Mouse (Mus musculus) embryonic stem cell, embryonic (primary cell): ENCODE measurements around the gene Utp18.
"Not testable (repeated sequence)": the region's sequence is repeated elsewhere in the genome, so short reads cannot be mapped to it uniquely, and the experiment has no call there.

Source experiments
- CTCF ChIA-PET, 4 experiments: fragments of 300-600 bp in 2 of 4; fragments of 350-600 bp in 2 of 4; sonication (Branson Sonifier 250); formaldehyde crosslinking; loops; one replicate each; lab custom pipeline; 2022; ENCODE audit warnings: inconsistent platforms in 2 of 4; lab: Charles Lee
- POLR2A ChIA-PET, 4 experiments: fragments of 300-600 bp in 2 of 4; fragments of 350-600 bp in 2 of 4; sonication (Branson Sonifier 250); formaldehyde crosslinking; loops; one replicate each; lab custom pipeline; 2022; ENCODE audit warnings: antibody characterized with exemption in 4 of 4, inconsistent platforms in 1 of 4; lab: Charles Lee

Gene Utp18

DNA sequence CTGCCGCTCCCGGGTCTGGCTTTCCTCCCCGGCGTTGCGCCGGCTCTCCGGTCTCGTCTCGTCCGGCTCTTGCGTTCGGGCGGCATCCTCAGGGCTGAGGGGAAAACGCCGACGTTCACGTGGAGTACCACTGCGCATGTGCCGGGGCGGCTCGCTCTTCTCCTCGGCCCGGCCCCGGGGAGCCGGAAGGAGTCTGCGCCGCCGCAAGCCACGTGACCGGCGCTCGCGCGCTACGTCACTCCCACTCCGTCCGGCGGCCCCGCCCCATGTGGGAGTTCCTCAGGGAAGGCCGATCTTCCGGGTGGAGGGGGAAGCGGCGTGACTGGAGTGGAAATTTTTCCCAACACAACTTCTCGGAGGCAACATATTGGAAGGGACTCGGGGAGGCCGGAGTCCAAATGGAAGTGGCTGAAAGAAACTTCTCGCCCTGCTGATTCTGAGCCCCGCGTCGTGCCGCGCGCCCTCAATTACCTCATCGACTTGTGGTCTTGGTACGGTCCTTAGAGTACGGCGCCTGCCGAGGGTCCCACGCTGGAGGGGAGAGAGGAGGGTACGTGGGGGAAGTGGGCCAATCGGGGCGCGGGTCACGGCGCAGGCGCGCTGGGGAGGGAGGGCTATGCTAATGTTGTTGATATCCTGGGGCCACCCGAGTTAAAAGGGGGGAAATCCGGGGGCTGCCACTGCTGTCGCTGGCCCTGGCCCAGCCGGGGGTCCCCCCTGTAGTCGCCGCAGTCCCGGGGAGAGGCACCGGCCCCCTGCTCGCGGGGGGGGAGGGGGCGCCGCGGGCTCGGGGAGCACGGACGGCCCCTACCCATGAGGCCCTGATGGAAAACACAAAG is at the start of gene Utp18, which contains the start of gene Mbtd1:
Gene Utp18, minus strand, starts transcription at position 195 of the 839 bp plus-strand sequence.
Gene Mbtd1, plus strand, starts transcription at position 281 of the 839 bp plus-strand sequence.
- CTCF ChIA-PET: interaction anchor here in 1 of 4 experiments (0.6 to 0.7 kb wide), 3 partner anchors 13 to 1072 kb away, joined by 3 to 4 read pairs (median 3); no protein-coding TSS in a partner anchor
- POLR2A ChIA-PET: interaction anchor here in 2 of 4 experiments (0.7 to 3.9 kb wide), 20 partner anchors 8 to 303 kb away, joined by 3 to 23 read pairs (median 4); partner anchors contain the start of genes Gm20390 (in 1 of the 2), Nme1 (in 1 of the 2) and Nme2 (in 1 of the 2)

DNA sequence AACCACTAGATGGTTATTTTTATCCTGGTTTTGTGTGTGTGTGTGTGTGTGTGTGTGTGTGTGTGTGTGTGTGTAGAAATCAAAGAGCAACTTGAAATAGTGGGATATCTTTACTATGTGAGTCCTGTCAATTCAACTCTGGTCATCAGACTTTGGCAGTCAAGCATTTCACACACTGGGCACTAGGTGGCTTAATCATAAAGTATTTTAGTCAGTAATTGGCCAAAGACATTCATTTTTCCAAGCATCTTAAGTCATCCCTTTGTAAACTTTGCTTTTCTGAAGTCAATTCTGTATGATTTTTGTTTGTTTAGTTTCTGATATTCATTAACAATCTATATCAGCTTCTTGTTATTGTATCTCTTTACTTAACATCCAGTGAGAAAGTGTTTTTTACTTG is 43.5 kb upstream of the Utp18 start:
- ChIA-PET POLR2A (interaction anchor here in 1 of 4 experiments (0.7 to 1.0 kb wide), 2 partner anchors 9 to 10 kb away, joined by 3 to 4 read pairs; no protein-coding TSS in a partner anchor), CTCF (no interaction called here)

DNA sequence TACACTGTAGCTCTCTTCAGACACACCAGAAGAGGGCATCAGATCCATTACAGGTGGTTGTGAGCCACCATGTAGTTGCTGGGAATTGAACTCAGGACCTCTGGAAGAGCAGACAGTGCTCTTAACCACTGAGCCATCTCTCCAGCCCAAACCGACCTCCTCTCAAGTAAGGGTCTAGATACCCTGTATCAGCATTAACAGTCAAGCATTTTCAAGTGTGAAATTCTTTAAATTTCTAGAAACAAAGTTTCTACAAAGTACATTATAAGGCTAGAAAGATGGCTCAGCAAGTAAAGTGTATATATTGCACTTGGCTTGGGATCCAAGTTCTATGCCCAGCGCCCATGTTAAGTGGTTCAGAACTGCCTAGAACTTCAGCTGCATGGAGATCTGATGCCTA is 29.5 kb upstream of the Utp18 start:
- POLR2A ChIA-PET: interaction anchor here in 1 of 4 experiments (0.6 to 3.1 kb wide), 2 partner anchors 12 to 28 kb away, joined by 4 to 9 read pairs; no protein-coding TSS in a partner anchor
- CTCF ChIA-PET: not testable (repeated sequence)

DNA sequence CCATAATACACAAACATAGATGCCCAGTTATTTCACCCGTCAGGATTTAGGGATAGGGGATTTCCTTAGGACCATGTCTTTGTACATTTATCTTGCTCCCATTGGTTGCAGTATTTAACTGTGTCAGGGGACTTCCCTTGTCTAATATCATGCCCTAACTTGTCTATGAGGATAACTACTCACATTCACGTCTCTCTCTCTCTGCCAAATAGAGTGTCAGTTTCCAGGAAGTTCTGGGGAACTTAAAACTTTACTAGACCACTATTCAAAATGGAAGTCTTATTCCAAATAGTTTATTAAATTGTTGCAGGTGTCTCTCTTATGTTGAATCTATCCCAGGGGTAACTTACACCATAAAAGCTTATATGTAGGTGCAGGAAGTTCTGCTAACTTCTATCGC is 26.0 kb upstream of the Utp18 start:
- CTCF ChIA-PET: interaction anchor here in 1 of 4 experiments (0.6 kb wide), 1 partner anchor 176 kb away, joined by 3 read pairs; no protein-coding TSS in a partner anchor
- POLR2A ChIA-PET: interaction anchor here in 1 of 4 experiments (0.6 to 1.2 kb wide), 3 partner anchors 9 to 23 kb away, joined by 3 read pairs; no protein-coding TSS in a partner anchor

DNA sequence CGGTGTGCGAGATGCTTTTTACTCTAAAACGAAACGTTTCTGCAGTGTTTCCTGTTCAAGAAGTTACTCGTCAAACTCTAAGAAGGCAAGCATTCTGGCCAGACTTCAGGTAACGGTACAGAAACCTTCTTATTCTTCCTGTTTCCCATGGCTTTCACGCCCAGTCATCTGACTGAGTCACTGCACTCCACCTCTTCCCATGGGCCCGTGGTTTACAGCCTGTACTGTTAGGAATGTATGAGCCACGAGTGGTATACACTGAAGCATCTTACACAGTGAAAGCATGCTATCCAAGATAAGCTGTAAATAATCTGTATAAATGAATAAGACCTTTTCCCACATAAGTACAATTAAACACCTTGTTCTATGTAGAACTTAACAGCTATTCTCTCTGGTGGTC is 23.3 kb upstream of the Utp18 start:
- ChIA-PET POLR2A (interaction anchor here in 1 of 4 experiments (0.9 to 1.8 kb wide), 3 partner anchors 10 to 46 kb away, joined by 3 to 11 read pairs (median 3); no protein-coding TSS in a partner anchor), CTCF (no interaction called here)

DNA sequence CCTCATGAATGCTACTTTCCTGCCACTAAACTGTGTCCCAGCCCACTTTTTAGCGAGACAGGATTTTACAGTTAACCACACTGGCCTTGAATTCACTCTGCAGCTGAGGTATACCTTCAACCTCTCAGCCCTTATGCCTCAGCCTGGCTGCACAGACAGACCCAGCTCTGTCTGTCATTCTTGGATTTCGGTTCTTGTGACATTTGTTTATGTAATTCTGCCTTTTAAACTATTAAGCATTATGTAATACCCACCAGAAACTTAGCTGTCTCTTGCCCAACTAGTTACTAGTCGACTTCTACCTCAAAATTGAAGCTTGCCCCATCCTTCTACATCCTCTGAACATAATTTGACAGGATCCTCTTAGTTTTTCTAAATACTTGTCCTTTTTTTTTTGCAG is 22.3 kb upstream of the Utp18 start:
- ChIA-PET CTCF (interaction anchor here in 1 of 4 experiments (0.6 kb wide), 1 partner anchor 25 kb away, joined by 3 read pairs; no protein-coding TSS in a partner anchor), POLR2A (interaction anchor here in 1 of 4 experiments (0.7 to 1.8 kb wide), 5 partner anchors 8 to 60 kb away, joined by 3 to 11 read pairs (median 3); partner anchors contain the start of genes Gm20390 and Nme1)

DNA sequence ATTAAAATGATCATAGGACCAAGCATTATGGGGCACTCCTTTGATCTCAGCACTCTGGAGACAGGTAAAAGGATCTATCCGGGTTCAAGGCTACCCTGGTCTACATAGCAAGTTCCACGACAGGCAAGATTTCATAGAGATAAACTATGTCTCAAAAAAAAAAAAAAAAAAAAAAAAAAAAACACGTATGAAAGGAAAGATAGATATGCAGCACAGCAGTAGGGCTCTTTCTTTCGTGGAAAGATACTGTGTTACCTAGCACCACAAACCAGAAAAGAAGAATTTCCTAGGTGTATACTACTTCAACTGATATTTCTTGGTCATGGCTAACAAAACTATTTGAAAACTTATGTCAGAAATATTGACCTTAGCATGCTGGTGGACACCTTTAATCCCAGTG is 21.3 kb upstream of the Utp18 start:
- POLR2A ChIA-PET: interaction anchor here in 2 of 4 experiments (0.6 to 1.7 kb wide), 3 partner anchors 9 to 111 kb away, joined by 4 to 9 read pairs (median 5); no protein-coding TSS in a partner anchor
- CTCF ChIA-PET: no interaction called here

DNA sequence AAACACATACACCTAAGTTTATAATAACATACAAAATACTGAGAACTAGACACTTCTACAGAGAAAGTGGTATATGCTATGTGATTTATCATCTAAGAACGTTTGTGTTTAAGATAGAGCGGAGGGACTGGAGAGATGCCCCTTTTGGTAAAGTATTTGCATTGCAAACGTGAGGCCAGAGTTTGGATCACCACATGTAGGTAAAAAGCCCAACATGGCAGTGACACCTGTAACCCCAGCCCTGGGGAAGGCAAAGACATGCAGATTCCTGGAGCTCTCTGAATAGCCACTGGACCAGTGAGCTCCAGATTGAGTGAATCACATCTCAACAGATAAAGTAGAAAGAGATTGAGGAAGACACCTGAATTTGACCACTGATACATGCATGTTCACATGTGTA is 12.2 kb upstream of the Utp18 start:
- ChIA-PET CTCF (interaction anchor here in 1 of 4 experiments (1.2 kb wide), 1 partner anchor 41 kb away, joined by 4 read pairs; no protein-coding TSS in a partner anchor), POLR2A (interaction anchor here in 2 of 4 experiments (0.9 to 4.7 kb wide), 10 partner anchors 9 to 149 kb away, joined by 3 to 20 read pairs (median 6); no protein-coding TSS in a partner anchor)

DNA sequence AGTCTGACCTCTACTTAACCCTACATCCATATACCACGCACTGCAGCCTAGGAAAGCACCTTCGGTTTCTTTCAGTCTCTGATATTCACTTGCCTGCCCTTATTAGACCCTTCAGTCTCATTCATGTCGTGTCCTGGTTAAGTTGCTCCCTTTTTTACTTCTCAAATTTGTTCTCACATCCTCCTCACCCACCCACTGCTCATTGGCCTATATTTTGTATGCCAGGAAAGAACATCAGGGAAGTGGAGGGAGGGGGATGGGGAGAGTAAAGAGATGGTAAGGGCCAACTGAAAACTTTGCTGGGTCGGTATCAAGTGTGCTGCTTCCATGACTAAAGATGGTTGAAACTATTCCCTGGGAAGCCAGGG is 1.5 kb upstream of the Utp18 start:
- ChIA-PET CTCF (interaction anchor here in 1 of 4 experiments (0.6 kb wide), 1 partner anchor 63 kb away, joined by 3 read pairs; no protein-coding TSS in a partner anchor), POLR2A (interaction anchor here in 2 of 4 experiments (0.6 to 1.5 kb wide), 10 partner anchors 8 to 1976 kb away, joined by 3 to 17 read pairs (median 4); no protein-coding TSS in a partner anchor)

DNA sequence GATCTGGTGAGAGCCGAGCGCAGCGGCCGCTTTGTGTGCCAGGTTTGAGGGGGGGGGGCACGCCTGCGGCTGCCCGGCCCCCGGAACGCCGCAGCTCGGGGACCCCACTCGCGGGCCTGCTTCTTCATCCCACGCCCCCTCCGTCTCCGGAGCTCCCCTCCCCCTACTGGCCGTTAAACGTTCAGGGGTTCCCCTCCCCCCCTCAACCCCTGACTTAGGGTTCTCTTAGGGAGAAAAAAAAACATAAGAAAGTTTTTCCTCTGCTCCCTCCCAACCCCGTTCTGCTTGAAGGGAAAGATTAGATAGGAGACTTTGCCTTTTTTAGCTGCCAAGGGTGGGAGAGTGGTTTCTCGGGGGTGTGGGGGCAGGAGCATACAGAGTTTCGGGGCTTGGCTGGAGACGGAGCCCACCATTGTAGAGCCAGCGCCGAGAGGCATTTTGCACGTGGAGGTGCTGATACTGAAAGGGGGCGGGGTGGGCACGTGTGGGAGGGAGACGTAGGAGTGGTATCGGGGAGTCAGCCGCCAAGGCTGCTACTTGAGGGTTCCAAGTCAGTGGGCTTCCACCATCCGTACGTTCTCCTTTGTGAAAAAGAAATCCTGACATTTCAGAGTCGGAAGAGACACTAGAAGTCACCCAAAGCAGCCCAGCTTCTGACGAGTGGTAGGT is 979 bp upstream of the Utp18 start:
- ChIA-PET CTCF (interaction anchor here in 1 of 4 experiments (0.6 to 0.7 kb wide), 3 partner anchors 12 to 1071 kb away, joined by 3 to 4 read pairs (median 3); no protein-coding TSS in a partner anchor), POLR2A (interaction anchor here in 2 of 4 experiments (0.6 to 1.5 kb wide), 16 partner anchors 8 to 1976 kb away, joined by 3 to 17 read pairs (median 3); no protein-coding TSS in a partner anchor)

DNA sequence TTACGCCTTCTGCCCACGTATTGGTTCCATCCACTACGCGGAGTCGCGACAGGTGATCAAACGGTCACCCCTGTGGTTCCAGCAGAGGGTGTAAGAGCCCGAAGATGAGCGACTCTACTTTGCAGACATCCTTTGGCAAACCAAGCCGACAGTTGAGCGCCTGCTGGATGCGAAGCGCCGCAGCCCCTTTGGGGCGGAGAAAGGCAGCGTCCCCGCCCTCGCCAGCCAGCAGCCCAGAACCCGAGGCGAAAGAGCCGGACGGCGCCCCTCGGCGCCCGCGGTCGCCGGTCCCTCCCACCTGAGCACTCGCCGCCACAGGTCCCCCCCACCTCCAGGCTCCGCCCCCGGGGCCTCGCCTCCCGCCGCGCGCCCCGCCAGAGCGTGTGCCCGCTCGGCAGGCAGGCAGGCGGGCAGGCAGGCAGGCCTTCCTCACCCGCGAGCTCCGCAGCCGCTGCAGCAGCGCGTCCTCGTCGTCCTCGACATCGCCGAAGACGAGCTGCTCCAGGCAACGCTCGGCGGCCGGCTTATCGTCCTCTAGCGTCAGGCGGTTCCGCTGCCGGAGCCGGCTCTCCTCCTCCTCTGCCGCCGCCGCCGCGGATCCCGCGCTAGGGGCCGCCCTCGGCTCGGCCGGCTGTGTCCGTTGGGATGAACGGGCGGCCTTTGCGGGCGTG is 530 bp downstream of the Utp18 start:
- ChIA-PET CTCF (interaction anchor here in 3 of 4 experiments (0.6 to 1.2 kb wide), 3 partner anchors 28 to 601 kb away, joined by 3 to 4 read pairs (median 3); partner anchors contain the start of gene Spata20 (in 1 of the 3)), POLR2A (interaction anchor here in 3 of 4 experiments (0.6 to 3.9 kb wide), 17 partner anchors 10 to 443 kb away, joined by 3 to 23 read pairs (median 5); partner anchors contain the start of genes Gm20390 (in 2 of the 3), Ankrd40 (in 1 of the 3), Nme1 (in 1 of the 3) and Nme2 (in 1 of the 3))

DNA sequence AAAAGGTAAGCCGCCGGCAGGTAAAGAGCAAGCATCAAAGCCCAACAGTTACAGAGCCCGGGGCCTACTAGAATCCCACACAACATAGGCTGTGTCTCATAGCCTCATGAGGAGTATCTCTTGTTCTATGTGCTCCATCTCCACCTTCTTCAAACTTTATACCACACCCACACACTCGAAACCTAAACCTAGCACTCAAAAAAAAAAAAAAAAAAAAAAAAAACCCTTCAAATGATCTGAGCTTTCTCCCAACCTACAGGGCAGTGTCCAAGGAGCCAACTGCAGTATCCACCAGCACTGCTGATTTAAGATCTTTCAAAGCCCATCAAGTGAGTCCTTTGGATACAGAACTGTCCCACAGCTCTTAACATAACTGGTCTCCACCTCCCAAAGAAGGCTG is 1.5 kb downstream of the Utp18 start:
- ChIA-PET POLR2A (interaction anchor here (0.6 to 3.9 kb wide), 24 partner anchors 9 to 327 kb away, joined by 3 to 23 read pairs (median 4); partner anchors contain the start of genes Gm20390 (in 2 of the 4), Nme1 (in 1 of the 4) and Nme2 (in 1 of the 4)), CTCF (interaction anchor here in 2 of 4 experiments (0.6 to 1.2 kb wide), 3 partner anchors 27 to 602 kb away, joined by 3 to 4 read pairs (median 3); partner anchors contain the start of gene Spata20 (in 1 of the 2))

DNA sequence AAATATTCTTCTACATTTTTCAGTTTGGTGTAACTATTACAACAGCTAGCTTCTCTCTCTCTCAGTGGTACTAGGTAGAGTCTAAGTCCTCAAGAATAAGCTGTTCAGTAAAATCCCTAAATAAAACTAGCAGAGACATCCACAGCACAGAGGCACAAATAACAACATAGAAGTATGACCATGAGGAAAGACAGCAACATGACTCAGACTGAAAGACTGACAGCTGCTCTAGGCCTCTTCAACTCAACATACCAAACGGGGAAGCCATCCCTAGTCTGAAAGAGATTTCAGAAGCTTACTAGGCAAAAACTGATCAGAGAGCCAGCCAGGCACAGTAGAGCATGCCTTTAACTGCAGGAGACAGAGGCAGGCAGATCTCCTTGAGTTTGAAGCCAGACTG is 22.9 kb downstream of the Utp18 start:
- POLR2A ChIA-PET: interaction anchor here in 1 of 4 experiments (1.4 kb wide), 1 partner anchor 46 kb away, joined by 3 read pairs; no protein-coding TSS in a partner anchor
- CTCF ChIA-PET: interaction anchor here in 1 of 4 experiments (0.6 kb wide), 1 partner anchor 33 kb away, joined by 4 read pairs; no protein-coding TSS in a partner anchor

DNA sequence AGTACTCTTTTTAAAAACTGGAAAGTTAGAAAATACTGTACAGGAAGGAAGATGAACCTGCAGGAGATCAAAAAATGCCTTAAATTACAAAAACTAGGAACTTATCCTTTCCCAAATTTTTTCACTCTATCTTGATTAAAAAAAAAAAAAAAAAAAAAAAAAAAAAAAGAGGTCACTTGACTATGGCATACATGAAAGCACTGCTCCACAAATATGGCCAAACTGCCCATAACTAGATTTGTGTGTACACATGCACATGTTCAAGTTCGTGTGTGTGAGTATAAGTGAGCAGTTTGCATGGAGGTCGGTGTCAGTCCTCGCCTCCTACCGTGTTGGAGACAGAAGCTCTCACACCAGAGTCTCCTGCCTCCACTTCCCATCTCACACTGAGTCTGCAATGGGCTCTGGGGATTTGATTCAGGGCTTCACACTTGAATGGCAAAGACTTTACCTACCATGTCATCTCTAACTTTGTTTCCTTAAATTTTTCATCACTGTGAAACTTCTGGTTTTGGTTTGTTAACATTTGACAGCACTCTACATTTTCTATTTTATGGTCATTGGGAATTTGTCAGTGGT is 23.4 kb downstream of the Utp18 start:
- CTCF ChIA-PET: interaction anchor here in 1 of 4 experiments (0.6 kb wide), 1 partner anchor 33 kb away, joined by 4 read pairs; no protein-coding TSS in a partner anchor
- POLR2A ChIA-PET: interaction anchor here in 1 of 4 experiments (1.4 kb wide), 1 partner anchor 47 kb away, joined by 3 read pairs; no protein-coding TSS in a partner anchor

DNA sequence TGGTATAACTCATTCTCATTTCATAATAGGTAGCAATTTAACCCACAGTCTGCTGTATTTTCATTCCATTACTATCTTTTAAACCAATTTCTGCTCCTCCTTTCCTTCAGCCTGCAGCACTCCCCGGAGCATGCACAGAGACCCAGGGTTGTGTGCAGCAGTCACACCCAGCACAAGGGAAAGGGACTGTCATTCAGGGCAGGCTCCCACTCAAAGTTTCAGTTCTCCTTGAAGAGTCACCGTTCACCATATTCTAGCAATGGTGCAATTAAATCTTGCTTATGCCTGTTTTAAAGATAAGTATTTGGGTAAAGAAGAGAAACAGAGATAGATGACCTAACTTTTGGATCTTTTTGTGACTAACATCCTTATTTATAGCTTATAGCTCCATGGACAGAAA is 24.4 kb downstream of the Utp18 start:
- POLR2A ChIA-PET: interaction anchor here in 1 of 4 experiments (0.8 to 1.6 kb wide), 2 partner anchors 14 to 23 kb away, joined by 3 to 4 read pairs; no protein-coding TSS in a partner anchor
- CTCF ChIA-PET: no interaction called here

DNA sequence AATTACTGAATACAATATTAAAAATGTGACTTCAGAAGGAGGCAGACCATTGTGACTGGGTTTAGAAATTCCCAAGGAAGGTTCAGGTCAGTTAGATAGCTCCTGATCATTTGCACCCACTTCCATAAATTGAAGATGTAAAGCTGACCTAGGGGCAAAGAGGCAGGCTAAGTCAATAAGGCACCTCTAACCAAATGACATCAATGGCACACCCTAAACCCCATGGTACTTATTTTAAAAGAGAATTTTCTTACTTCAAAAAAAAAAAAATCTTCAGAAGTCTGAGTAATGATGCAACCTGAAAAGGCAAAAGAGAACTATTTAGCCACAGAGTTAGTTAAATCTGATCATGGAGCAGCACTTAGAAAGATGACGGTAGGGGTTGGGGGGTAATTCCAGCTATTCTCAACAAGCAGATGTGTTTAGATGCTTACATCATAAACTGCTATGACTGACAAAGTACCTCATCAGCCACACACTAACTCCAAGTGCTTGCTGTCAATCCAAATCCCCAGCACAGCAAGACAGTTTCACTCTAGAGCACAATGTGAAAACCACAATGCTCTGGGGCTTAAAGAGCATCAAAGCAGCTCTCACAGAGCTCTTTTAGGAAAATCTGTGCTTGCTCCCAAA is 24.9 kb downstream of the Utp18 start:
- ChIA-PET CTCF (no interaction called here), POLR2A (interaction anchor here in 1 of 4 experiments (0.8 to 1.6 kb wide), 4 partner anchors 8 to 23 kb away, joined by 3 to 4 read pairs (median 4); no protein-coding TSS in a partner anchor)
